Mouse (Mus musculus) adrenal gland, postnatal 14 days (tissue): ENCODE data around the gene Trim32. TPM values are rescaled to one million over a fixed set of nuclear protein-coding genes. Genes with fewer than 3 reads are reported as not detected.
A peak's percentile ranks its signal among the peaks of the same experiment; 100 is the strongest.

Experiments used
- DNase-seq: peaks from one replicate; pipeline ENCODE4 v3.0.0; 2021; ENCODE audit warnings: mixed read lengths
- long read RNA-seq, 2 experiments: library from polyadenylated mRNA; stranded (forward); transcript quantifications; one replicate each; pipeline ENCODE4 v2.0.0; 2021
- total RNA-seq: library from RNA; stranded (reverse); gene quantifications from 2 replicates; pipeline ENCODE4 v1.2.3, GENCODE M21; 2021

Gene Trim32
- 21.4 and 25.5 TPM in 2 replicates for total RNA-seq
- long read RNA-seq, experiment 1, transcript Trim32-202 (2 exons, 3,191 nt), result minor isoform, 10 of 37 reads
- long read RNA-seq, experiment 1, transcript Trim32-201 (2 exons, 3,194 nt), result major isoform, 22 of 37 reads
- long read RNA-seq, experiment 1, partial matches to known transcripts, result 3 of 37 reads
- long read RNA-seq, experiment 1, other reads (novel, unspliced or antisense), result 1 of 37 reads
- long read RNA-seq, experiment 2, transcript Trim32-202 (2 exons, 3,191 nt), result minor isoform, 17 of 42 reads
- long read RNA-seq, experiment 2, transcript Trim32-201 (2 exons, 3,194 nt), result major isoform, 20 of 42 reads
- long read RNA-seq, experiment 2, partial matches to known transcripts, result 5 of 42 reads
- long read RNA-seq, experiment 2, other reads (novel, unspliced or antisense), result 0 of 42 reads

DNA sequence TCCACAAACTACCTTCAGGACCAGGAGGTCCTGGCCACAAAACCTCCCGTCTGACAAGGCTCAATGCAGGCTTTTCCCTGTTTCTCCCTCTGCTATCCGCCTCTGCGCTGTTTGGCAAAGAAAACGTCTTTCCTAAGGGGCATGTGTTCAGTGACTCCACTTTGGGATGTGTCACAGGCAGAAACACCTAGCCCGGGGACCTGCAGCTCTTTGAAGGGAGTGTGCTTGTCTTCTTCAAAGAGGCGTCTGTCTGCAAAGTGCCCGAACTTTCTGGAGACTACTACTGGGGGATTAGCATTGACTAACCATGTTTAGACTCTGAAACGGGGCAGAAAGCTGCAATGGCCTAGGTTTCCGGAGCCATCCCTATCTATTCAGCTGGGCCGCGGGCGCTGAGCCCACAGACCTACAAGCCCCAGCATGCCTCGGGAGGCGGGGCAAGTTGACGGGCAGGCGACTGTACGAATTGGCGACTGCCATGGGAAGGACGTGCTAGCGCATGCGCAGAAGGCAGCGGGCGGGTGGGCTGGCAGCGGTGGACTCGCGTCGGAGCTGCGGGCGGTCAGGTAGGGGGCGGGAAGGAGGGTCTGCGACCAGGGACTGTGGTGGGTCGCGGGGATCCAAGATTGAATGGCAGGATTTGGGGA lies at the start of gene Trim32:
Trim32 (plus strand) TSS at position 483 of the 647 bp plus-strand sequence.
- peak; percentile 99 for DNase-seq

DNA sequence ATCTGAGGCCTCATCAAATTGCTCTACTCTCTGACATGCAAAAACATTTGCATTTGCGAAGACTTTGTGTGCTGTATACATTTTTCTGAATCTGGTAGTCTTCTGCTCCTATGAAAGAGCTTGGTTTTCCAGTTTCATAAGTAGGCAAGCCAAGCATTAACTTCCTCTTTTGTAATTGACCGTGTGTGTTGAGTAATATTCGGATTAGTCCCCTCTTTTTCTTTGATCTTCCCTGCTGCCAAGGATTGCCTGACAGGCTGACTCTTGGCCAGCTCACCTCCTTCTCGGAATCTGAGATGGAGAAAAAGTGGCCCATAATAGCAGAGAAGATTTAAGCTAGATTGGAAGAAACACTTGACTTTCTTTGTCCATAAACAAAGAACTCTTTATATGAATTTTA lies 39.3 kb upstream of the Trim32 start:
- peak; percentile 4 for DNase-seq

GRCm38 (mm10) chr4:65580254-65580653 lies 24.5 kb upstream of the Trim32 start:
- DNase-seq, result no peak

DNA sequence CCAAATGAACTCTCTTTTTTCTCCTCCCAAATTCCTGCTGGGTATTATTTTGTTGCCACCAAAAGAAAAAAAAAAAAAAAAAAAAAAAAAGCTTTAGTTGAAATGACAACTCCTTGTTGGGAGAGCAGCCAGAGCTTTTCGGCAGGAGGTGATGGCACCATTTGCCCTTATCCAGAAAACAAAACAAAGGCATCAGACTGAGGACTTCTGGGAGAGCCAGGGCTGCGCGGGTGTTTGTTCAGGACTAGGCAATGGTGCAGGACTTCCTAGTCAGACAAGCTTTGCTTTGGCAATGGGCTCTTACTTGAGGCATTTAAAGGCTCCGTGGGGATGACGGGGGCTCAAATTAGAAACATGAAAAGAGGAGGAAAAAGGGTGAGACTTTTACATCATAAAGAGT lies 17.8 kb upstream of the Trim32 start:
- DNase-seq, result no peak

DNA sequence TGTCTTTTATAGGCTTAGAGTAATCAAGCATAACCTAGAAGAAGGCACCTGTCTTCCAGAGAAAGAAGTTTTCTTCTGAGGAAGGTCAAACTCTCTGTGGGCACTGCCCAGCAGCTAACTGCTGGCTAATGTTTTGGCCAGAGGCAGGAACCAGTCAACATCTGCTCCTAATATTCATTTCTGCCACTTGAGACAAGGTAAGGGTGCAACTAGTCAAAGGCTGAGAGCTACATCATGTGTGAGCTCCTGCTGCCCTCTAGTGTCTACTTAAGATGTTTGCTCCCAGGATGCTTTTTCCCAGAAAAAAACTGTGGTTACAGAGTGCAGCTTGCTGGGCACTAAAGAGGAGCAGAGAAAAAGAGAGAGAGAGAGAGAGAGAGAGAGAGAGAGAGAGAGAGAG lies 15.0 kb upstream of the Trim32 start:
- DNase-seq, result peak; percentile 38

DNA sequence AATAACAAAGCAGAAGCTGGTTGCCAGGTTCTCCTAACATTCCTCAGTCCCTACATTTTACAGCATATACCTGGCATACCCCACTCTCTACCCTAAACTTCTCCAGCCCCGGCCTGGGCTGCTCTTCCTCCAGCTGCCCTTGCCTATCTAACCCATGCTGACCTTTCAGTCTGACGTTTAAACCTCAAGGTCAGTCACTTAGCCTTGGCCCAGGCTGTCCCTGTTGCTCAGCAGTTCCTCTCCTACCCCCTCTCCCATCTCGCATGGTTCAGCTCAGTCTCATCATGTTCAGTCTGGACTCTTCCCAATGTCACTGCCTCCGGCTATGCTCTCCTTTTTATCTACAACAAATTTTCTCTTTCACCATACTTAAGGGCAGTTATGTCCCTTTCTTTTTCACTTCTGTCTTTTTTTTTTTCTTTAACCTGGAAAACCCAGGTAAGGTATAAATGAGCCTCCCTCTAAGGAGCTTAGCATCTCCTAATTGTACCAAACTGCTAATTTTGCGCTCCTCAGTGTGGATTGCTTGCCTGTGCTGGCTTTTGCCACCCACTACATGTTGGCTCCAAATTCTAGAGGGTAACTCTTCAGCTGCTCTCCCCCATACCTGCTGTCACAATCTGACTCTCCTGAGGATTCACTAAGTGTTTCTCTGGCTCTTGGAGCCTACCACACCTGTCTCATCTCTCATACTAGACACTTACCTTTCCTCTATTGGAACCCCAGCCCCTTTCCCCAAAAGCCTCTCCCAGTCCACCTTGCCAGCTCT lies 10.0 kb upstream of the Trim32 start:
- DNase-seq, result no peak

GRCm38 (mm10) chr4:65605151-65605702 lies 441 bp downstream of the Trim32 start:
- DNase-seq, result peak; percentile 24

- DNase-seq, result no peak
Observed at GRCm38 (mm10) chr4:65607184-65607631, 2.4 kb downstream of the Trim32 start.

DNA sequence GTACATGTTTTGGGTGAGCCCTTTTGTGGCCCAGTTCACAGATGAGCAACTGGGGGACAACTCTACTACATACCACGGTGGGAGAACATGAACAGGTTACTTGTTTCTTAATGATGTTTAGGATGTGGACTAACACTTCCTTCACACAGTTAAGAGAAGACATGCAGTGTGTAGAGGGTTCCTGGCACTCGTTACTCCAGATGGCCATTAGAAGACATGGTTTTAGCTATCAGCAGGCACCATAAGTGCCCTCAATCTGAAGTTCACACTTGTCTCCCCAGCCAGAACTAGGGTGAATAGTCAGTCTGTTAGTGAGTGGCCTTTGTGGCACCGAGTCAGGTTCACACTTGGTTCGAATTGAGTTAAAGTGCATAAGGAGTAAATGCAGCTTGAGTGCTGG lies 3.3 kb downstream of the Trim32 start:
- DNase-seq, result no peak

DNA sequence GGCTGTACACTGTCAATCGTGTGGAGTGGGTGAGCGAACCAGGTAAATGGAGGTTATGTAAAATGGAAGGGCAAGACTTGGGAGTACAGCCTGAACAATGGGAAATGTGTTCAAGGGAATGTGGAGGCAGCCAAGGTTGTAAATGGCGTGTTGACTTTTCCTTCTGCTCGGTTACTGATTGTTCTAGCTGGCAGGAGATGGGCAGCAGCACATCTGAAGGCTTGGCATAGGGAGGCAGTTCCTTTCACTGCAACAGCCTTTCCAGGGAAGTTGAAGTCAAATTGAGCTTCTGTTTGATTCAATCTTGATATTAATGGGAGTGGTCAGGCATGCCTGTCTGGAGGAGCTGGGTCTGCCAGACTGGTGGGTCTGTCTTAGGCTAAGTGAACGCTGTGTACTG lies 5.5 kb downstream of the Trim32 start:
- no peak for DNase-seq

GRCm38 (mm10) chr4:65610896-65611295 lies 6.1 kb downstream of the Trim32 start:
- no peak for DNase-seq

DNA sequence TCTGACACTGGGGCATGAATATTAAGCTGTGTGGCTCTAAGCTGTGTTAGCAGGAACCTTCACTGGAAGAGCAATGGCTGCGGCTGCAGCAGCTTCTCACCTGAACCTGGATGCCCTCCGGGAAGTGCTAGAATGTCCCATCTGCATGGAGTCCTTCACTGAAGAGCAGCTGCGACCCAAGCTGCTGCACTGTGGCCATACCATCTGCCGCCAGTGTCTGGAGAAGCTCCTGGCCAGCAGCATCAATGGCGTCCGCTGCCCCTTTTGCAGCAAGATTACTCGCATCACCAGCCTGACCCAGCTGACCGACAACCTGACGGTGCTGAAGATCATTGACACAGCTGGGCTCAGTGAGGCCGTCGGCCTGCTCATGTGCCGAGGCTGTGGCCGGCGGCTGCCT lies 8.3 kb downstream of the Trim32 start:
- DNase-seq, result no peak

GRCm38 (mm10) chr4:65620125-65620524 lies 15.3 kb downstream of the Trim32 start:
- no peak for DNase-seq

DNA sequence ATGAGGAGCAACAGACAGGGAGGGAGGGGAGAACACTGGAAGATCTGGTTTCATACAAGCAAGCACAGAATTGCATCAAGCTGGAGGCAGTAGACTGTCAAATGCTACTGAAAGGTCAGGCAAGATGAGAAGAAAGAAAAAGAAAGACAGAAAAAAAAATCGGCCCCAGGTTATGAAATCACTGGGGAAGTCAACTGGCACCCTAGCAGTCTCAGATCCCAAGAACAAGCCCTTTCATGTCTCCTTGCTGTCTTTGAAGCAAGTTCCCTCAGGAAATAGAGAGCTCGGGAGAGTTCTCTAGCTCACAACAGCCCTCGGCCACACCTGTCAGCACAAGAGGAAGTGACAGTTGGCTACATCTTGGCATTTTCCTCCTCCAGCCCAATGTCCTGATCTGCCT lies 33.4 kb downstream of the Trim32 start:
- DNase-seq, result no peak

DNA sequence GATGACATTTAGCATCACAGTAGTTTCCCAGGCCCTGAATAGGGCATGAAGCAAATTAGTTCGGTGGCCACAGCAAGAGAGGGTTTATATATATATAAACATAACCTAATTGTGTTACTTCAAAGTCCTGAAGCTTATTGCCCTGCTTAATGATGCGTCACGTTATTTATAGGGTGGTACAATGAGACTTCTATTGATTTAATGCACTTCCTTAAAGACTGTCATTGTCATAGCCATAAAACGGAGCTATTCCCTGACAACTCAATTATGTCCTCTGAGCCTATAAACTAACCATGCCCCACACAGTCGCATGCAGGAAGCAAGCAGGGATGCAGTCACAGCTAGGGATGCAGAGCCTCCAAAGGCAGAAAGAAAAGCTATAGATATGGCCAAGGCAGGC lies 37.8 kb downstream of the Trim32 start:
- no peak for DNase-seq

GRCm38 (mm10) chr4:65654723-65655122 lies 49.9 kb downstream of the Trim32 start:
- DNase-seq, result peak; percentile 87

DNA sequence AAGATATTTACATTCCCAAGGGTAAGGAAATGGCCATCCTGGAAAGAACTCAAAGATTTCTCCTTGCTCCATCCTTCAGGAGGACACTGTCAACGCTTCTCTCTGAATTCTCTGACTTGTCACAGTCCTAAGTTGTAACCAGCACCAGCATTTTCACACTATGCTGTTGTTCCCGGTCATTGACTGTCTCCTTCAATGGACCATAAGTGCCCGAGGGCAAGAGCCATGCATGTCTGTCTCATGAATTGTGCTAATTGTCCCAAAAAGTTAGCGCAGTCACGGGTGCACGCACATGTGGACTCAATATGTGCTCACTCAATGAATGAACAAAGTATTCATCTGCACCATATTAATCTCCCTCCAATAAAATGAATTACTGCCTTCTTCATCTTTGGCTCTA lies 58.4 kb downstream of the Trim32 start:
- no peak for DNase-seq
